Mouse (Mus musculus) adrenal gland, adult 18-20 months (tissue): Measurements from ENCODE around the gene Etv4. TPM values are rescaled to one million over a fixed set of nuclear protein-coding genes. Genes with fewer than 3 reads are reported as not detected.

Experiments
- DNase-seq, 2 experiments: peaks; one replicate each; pipeline ENCODE4 v3.0.0; 2021 to 2022; ENCODE audit warnings: low spot score in 2 of 2
- total RNA-seq, 2 experiments: library from RNA; stranded (reverse); gene quantifications; 1 replicate in 1 of 2; 2 replicates in 1 of 2; pipeline ENCODE4 v1.2.3; 2021

The Etv4 gene
- total RNA-seq, 2 experiments from 2014 or later: 0.77 to 2.0 TPM

- DNase-seq: no peak
Measured at GRCm38 (mm10) chr11:101725043-101725442, 60.1 kb downstream of the Etv4 start.

GRCm38 (mm10) chr11:101719986-101720520, 65.1 kb downstream of the Etv4 start:
- DNase-seq: no peak

Other genes starting within 250 kb of the Etv4 start
- gene Brca1, start 233.4 kb downstream of the Etv4 start, total RNA-seq: under 1 TPM; 0.80 to 0.96 TPM
- 100 to 1,000 TPM; 128 to 165 TPM for gene Nbr1, start 233.2 kb downstream of the Etv4 start, total RNA-seq
- gene Tmem106a, start 203.1 kb downstream of the Etv4 start, total RNA-seq: 10 to 100 TPM; 13.9 to 26.8 TPM
- not detected for gene Gm11634, start 186.1 kb downstream of the Etv4 start, total RNA-seq
- gene Rdm1, start 158.2 kb downstream of the Etv4 start, total RNA-seq: 10 to 100 TPM; 29.3 to 31.3 TPM
- 10 to 100 TPM; 11.6 to 14.3 TPM for gene Arl4d, start 119.8 kb downstream of the Etv4 start, total RNA-seq
- 10 to 100 TPM; 24.2 to 27.7 TPM for gene Dhx8, start 52.5 kb downstream of the Etv4 start, total RNA-seq
- 1 to 10 TPM; 1.8 to 4.2 TPM for gene Meox1, start 109.0 kb upstream of the Etv4 start, total RNA-seq
- not detected for gene Sost, start 181.6 kb upstream of the Etv4 start, total RNA-seq
- not detected for gene Cfap97d1, start 198.9 kb upstream of the Etv4 start, total RNA-seq
- 100 to 1,000 TPM; 107 to 138 TPM for gene Dusp3, start 201.6 kb upstream of the Etv4 start, total RNA-seq
- gene Mpp3, start 243.1 kb upstream of the Etv4 start, total RNA-seq: 10 to 100 TPM; 10.8 to 20.2 TPM